Mouse (Mus musculus): ENCODE results near the gene Supt6. TPM values are rescaled to one million over a fixed set of nuclear protein-coding genes. Genes with fewer than 3 reads are reported as not detected.

Supt6 gene
- polyA plus RNA-seq, 1 experiment, result 95.6 TPM

GRCm38 (mm10) chr11:78168541-78169468 lies 77.0 kb downstream of the Supt6 start:
- Histone ChIP-seq H3K9me3 (no peaks in the 10 kb centered on the region), H3K4me3 (replicated peaks) (peak overlapping the region; percentile 19), H3K4me1 (peaks cover 59% of the 10 kb centered on the region), H3K27me3 (replicated peaks) (peaks cover 27% of the 10 kb centered on the region), H3K36me3 (replicated peaks; ENCODE audit: low read length) (peaks cover 32% of the 10 kb centered on the region)
- TF ChIP-seq FLI1 (IDR thresholded peaks at IDR 0.05; ENCODE audit: low read length), result no peak
- TF ChIP-seq GATA1 (IDR thresholded peaks at IDR 0.05; ENCODE audit: borderline replicate concordance, low read length), result no peak

- H3K27me3 ChIP-seq (replicated peaks), result peaks cover 40% of the 10 kb centered on the region
- no peak for TF ChIP-seq GATA1 (IDR thresholded peaks at IDR 0.05; ENCODE audit: borderline replicate concordance, low read length)
- H3K9me3 ChIP-seq, result no peaks in the 10 kb centered on the region
- peaks cover 33% of the 10 kb centered on the region for H3K36me3 ChIP-seq (replicated peaks; ENCODE audit: low read length)
- H3K4me1 ChIP-seq, result peaks cover 73% of the 10 kb centered on the region
- H3K4me3 ChIP-seq (replicated peaks), result peak overlapping the region; percentile 8
Observed at GRCm38 (mm10) chr11:78167257-78167959, 78.4 kb downstream of the Supt6 start.

- H3K27me3 ChIP-seq (replicated peaks), result peaks cover 47% of the 10 kb centered on the region
- H3K9me3 ChIP-seq, result no peaks in the 10 kb centered on the region
- peaks cover 72% of the 10 kb centered on the region for H3K4me1 ChIP-seq
- no peak for TF ChIP-seq FLI1 (IDR thresholded peaks at IDR 0.05; ENCODE audit: low read length)
- no peak for TF ChIP-seq GATA1 (IDR thresholded peaks at IDR 0.05; ENCODE audit: borderline replicate concordance, low read length)
- H3K36me3 ChIP-seq (replicated peaks; ENCODE audit: low read length), result peaks cover 31% of the 10 kb centered on the region
- H3K4me3 ChIP-seq (replicated peaks), result no peak overlapping the region
Observed at GRCm38 (mm10) chr11:78166640-78167039, 79.1 kb downstream of the Supt6 start.

- Histone ChIP-seq H3K9me3 (no peaks in the 10 kb centered on the region), H3K4me1 (peaks cover 74% of the 10 kb centered on the region), H3K4me3 (replicated peaks) (peak overlapping the region; percentile 96), H3K27me3 (replicated peaks) (peaks cover 49% of the 10 kb centered on the region), H3K36me3 (replicated peaks; ENCODE audit: low read length) (peaks cover 33% of the 10 kb centered on the region)
- TF ChIP-seq GATA1 (IDR thresholded peaks at IDR 0.05; ENCODE audit: borderline replicate concordance, low read length) (no peak), FLI1 (IDR thresholded peaks at IDR 0.05; ENCODE audit: low read length) (no peak)
Observed at GRCm38 (mm10) chr11:78166161-78166560, 79.6 kb downstream of the Supt6 start.

GRCm38 (mm10) chr11:78165761-78166109 lies 80.1 kb downstream of the Supt6 start:
- peaks cover 78% of the 10 kb centered on the region for H3K4me1 ChIP-seq
- peaks cover 50% of the 10 kb centered on the region for H3K27me3 ChIP-seq (replicated peaks)
- no peaks in the 10 kb centered on the region for H3K9me3 ChIP-seq
- H3K36me3 ChIP-seq (replicated peaks; ENCODE audit: low read length), result peaks cover 33% of the 10 kb centered on the region
- TF ChIP-seq GATA1 (IDR thresholded peaks at IDR 0.05; ENCODE audit: borderline replicate concordance, low read length), result no peak
- TF ChIP-seq FLI1 (IDR thresholded peaks at IDR 0.05; ENCODE audit: low read length), result no peak
- H3K4me3 ChIP-seq (replicated peaks), result peak overlapping the region; percentile 96

GRCm38 (mm10) chr11:78164924-78165760 lies 80.6 kb downstream of the Supt6 start, which contains the start of gene Traf4:
Gene Traf4, minus strand, starts transcription at chr11:78165589.
- no peak for TF ChIP-seq GATA1 (IDR thresholded peaks at IDR 0.05; ENCODE audit: borderline replicate concordance, low read length)
- no peak for TF ChIP-seq FLI1 (IDR thresholded peaks at IDR 0.05; ENCODE audit: low read length)
- Histone ChIP-seq H3K4me1 (peaks cover 77% of the 10 kb centered on the region), H3K9me3 (no peaks in the 10 kb centered on the region), H3K27me3 (replicated peaks) (peaks cover 52% of the 10 kb centered on the region), H3K36me3 (replicated peaks; ENCODE audit: low read length) (peaks cover 35% of the 10 kb centered on the region), H3K4me3 (replicated peaks) (peak within 1 kb of the TSS; percentile 96)

GRCm38 (mm10) chr11:78164604-78164923 lies 81.2 kb downstream of the Supt6 start:
- no peaks in the 10 kb centered on the region for H3K9me3 ChIP-seq
- H3K4me3 ChIP-seq (replicated peaks), result peak overlapping the region; percentile 96
- peaks cover 41% of the 10 kb centered on the region for H3K36me3 ChIP-seq (replicated peaks; ENCODE audit: low read length)
- peaks cover 52% of the 10 kb centered on the region for H3K27me3 ChIP-seq (replicated peaks)
- H3K4me1 ChIP-seq, result peaks cover 80% of the 10 kb centered on the region
- TF ChIP-seq GATA1 (IDR thresholded peaks at IDR 0.05; ENCODE audit: borderline replicate concordance, low read length) (no peak), FLI1 (IDR thresholded peaks at IDR 0.05; ENCODE audit: low read length) (no peak)

- Histone ChIP-seq H3K4me1 (peaks cover 80% of the 10 kb centered on the region), H3K36me3 (replicated peaks; ENCODE audit: low read length) (peaks cover 41% of the 10 kb centered on the region), H3K27me3 (replicated peaks) (peaks cover 49% of the 10 kb centered on the region), H3K9me3 (no peaks in the 10 kb centered on the region), H3K4me3 (replicated peaks) (peak overlapping the region; percentile 96)
- TF ChIP-seq GATA1 (IDR thresholded peaks at IDR 0.05; ENCODE audit: borderline replicate concordance, low read length) (no peak), FLI1 (IDR thresholded peaks at IDR 0.05; ENCODE audit: low read length) (no peak)
Observed at GRCm38 (mm10) chr11:78163681-78164603, 81.8 kb downstream of the Supt6 start.

Data from megakaryocyte, embryonic 14.5 days (primary cell).